Mouse (Mus musculus) forebrain, embryonic 14.5 days (tissue): ENCODE measurements around the gene Csrnp3. TPM values are rescaled to one million over a fixed set of nuclear protein-coding genes. Genes with fewer than 3 reads are reported as not detected.

Experiments used
- ATAC-seq: fragments of 200-750 bp; cut with Nextera tagmentation; 2 replicates; pipeline ENCODE4 v1.8.0; 2017; ENCODE audit warnings: mild to moderate bottlenecking, moderate library complexity
- DNase-seq: peaks from one replicate; pipeline ENCODE4 v3.0.0-alpha.2; 2015; ENCODE audit warnings: low spot score
- H3K27ac ChIP-seq: fragments of 300-500 bp; sonication (generic); 2 replicates; pipeline ENCODE4 v1.5.1; 2014; ENCODE audit warnings: low read depth, mild to moderate bottlenecking, control low read depth, low read length, moderate library complexity
- H3K27me3 ChIP-seq: fragments of 300-500 bp; sonication (generic); replicated peaks from 2 replicates; pipeline ENCODE4 v1.6.1; 2014; ENCODE audit warnings: low read length, control low read depth, mixed read lengths; ENCODE audit not compliant: control insufficient read depth, insufficient read depth
- H3K36me3 ChIP-seq: fragments of 300-500 bp; sonication (generic); 2 replicates; pipeline ENCODE4 v1.6.1; 2014; ENCODE audit warnings: low read length, control low read depth; ENCODE audit not compliant: control insufficient read depth, insufficient read depth
- H3K4me1 ChIP-seq: fragments of 300-500 bp; sonication (generic); 2 replicates; pipeline ENCODE4 v1.6.1; 2014; ENCODE audit warnings: antibody characterized with exemption, low read length, control low read depth; ENCODE audit not compliant: control insufficient read depth, insufficient read depth
- H3K4me2 ChIP-seq: fragments of 300-500 bp; sonication (generic); 2 replicates; pipeline ENCODE4 v1.6.1; 2014; ENCODE audit warnings: mild to moderate bottlenecking, control low read depth, low read length
- H3K4me3 ChIP-seq: fragments of 300-500 bp; sonication (generic); 2 replicates; pipeline ENCODE4 v1.5.1; 2014; ENCODE audit warnings: low read depth, low read length, control low read depth
- H3K9ac ChIP-seq: fragments of 300-500 bp; sonication (generic); 2 replicates; pipeline ENCODE4 v1.6.1; 2014; ENCODE audit warnings: mild to moderate bottlenecking, low read length, control low read depth, moderate library complexity
- H3K9me3 ChIP-seq: fragments of 300-500 bp; sonication (generic); replicated peaks from 2 replicates; pipeline ENCODE4 v1.6.1; 2016; ENCODE audit warnings: low read length, control low read depth, mixed read lengths; ENCODE audit not compliant: control insufficient read depth
- WGBS: fragments of 180-500 bp; shearing (Covaris S2); extraction: QIAGEN DNeasy Blood & Tissue Kit; methylation state at CpG from one replicate; pipeline ENCODE4 v1.1.7; 2014; 5-methylcytosine and 5-hydroxymethylcytosine counted together
- polyA plus RNA-seq: library from polyadenylated mRNA; unstranded; fragments of >200 nt; fragmentation: Nextera tagmentation; extraction: Ambion mirVana; gene quantifications from 2 replicates; pipeline ENCODE4 v1.2.1, GENCODE M21; 2014

Csrnp3 gene
- polyA plus RNA-seq, 1 experiment from 2014 or later, result 33.0 TPM

DNA sequence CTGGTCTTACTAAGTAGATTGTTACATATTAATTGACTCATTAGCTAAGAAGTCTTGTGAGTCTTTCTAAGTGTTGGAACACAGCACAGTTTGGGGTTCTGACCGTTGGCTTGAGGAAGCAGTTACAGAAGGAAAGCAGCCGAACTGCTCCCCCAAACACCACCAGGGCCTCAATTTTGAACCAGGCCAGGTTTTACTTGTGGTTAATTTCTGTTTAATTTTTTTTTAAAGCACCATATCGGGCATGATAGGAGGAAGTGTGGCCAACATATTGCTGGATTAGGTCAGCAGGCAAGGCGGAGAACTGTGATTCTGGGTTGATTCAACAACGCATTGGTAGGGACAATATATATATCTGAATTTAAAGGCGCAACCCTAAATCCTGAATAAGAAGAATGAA is 135.9 kb downstream of the Csrnp3 start:
- no peak for DNase-seq
- H3K9me3 ChIP-seq, result no peaks in the 10 kb centered on the region

DNA sequence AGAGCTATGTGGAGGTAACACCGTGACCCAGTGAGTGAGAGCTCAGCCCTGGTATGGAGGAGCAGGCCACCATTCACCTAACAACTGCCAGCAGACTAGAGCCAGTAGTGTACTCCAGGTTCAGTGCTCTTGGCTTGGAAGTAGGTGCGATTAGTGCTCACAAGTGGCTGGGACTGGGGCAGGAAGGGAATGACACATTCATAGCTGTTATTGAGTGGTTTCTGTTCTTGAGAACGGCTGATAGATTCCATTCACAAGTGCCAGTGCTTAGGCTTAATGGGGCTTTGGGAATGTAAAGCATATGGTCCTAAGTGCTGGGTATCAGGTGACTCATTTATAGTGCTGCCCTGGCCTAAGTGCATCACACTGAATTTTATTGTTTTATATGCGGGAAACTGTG is 136.4 kb downstream of the Csrnp3 start:
- WGBS, result 41% methylated on average over 4 of the region's 4 CpGs
- ATAC-seq, result peak; percentile 43; the same call in 1 of the 2 replicates
- peak; percentile 41 for DNase-seq
- Histone ChIP-seq H3K9ac (no peak overlapping the region), H3K4me2 (no peak overlapping the region), H3K9me3 (no peaks in the 10 kb centered on the region), H3K36me3 (no peaks in the 10 kb centered on the region), H3K27ac (no peak overlapping the region), H3K27me3 (no peaks in the 10 kb centered on the region), H3K4me3 (no peak overlapping the region), H3K4me1 (peaks cover 10% of the 10 kb centered on the region; the same call in 1 of the 2 replicates)

More for the DNA sequence above, 135.9 kb downstream of the Csrnp3 start:
- Histone ChIP-seq H3K9ac (no peak overlapping the region), H3K27ac (no peak overlapping the region), H3K36me3 (no peaks in the 10 kb centered on the region), H3K4me3 (no peak overlapping the region), H3K27me3 (no peaks in the 10 kb centered on the region), H3K4me1 (peaks cover 10% of the 10 kb centered on the region; the same call in 1 of the 2 replicates), H3K4me2 (no peak overlapping the region)
- 91% methylated on average over 6 of the region's 6 CpGs for WGBS
- ATAC-seq, result no peak

DNA sequence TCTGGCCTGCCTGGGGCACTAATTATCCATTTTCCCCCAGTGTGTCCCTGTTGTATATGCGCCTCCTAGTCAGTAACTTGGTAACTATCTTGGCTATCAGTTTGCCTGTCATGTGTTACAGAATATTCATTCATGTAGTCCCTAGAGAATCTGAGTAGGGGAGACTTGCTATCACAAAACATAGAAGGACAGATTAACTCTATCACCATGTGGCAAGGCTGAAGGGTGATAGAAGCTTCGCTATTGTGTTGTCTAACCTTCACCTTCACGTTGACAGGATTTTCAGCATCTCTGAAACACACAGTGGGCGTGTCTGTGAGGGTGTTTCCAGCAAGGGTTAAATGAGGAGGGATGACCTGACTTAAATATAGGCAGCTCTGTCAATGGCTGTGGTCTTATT is 140.1 kb downstream of the Csrnp3 start:
- DNase-seq, result no peak

DNA sequence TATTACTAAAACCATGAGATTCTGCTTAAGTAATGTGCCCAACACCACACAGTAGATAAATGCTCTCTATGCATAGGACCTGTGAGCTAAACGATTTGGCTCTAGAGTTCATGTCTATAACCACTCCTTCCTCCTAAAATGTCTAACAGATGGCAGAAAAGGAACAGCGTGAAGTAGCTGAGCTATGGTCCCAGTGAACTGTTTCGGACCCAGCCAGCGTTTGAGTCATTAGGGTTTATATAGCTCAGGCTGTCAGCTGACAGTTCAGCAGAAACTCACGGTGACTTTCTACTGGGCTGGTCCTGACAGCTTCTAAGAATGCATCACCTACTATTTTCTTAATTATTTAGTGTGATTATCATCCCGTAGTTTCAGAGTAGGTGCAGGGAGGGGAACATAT is 141.5 kb downstream of the Csrnp3 start:
- WGBS, result 69% methylated on average over 6 of the region's 6 CpGs
- H3K27ac ChIP-seq, result no peak overlapping the region
- H3K9ac ChIP-seq, result no peak overlapping the region
- H3K36me3 ChIP-seq, result no peaks in the 10 kb centered on the region
- no peaks in the 10 kb centered on the region for H3K27me3 ChIP-seq
- H3K4me2 ChIP-seq, result no peak overlapping the region
- DNase-seq (no peak), ATAC-seq (0 out of 2 replicates have a peak, but pooled peaks have one; percentile 27)
- H3K9me3 ChIP-seq, result no peaks in the 10 kb centered on the region
- 0 out of 2 replicates have a peak, but pooled peaks cover 4% of the 10 kb centered on the region for H3K4me1 ChIP-seq
- H3K4me3 ChIP-seq, result no peak overlapping the region

More for the DNA sequence above, 140.1 kb downstream of the Csrnp3 start:
- H3K36me3 ChIP-seq, result no peaks in the 10 kb centered on the region
- no peaks in the 10 kb centered on the region for H3K27me3 ChIP-seq
- WGBS, result 74% methylated on average over 4 of the region's 4 CpGs
- ATAC-seq, result no peak
- H3K4me2 ChIP-seq, result no peak overlapping the region
- H3K27ac ChIP-seq, result no peak overlapping the region
- H3K4me1 ChIP-seq, result 0 out of 2 replicates have a peak, but pooled peaks cover 5% of the 10 kb centered on the region
- H3K9ac ChIP-seq, result no peak overlapping the region
- no peak overlapping the region for H3K4me3 ChIP-seq
- no peaks in the 10 kb centered on the region for H3K9me3 ChIP-seq

DNA sequence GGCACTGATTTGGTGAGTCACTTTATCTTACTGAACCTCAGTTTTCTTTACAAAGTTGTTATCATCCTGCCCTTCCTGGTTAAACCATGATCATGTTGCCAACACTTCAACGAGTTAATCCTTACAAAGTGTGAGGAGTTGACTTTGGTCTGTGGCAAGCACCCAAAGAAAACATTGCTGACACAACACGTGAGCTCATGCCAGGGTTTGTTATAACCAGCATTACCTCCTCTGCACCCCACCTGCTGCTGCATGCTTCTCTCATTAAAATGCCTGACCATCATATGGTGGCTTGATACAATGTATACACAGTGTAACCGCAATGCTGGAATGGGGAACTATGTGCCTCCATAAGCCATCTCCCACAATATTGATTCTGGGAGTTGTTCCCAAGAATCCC is 142.0 kb downstream of the Csrnp3 start:
- 61% methylated on average over 3 of the region's 3 CpGs for WGBS
- Histone ChIP-seq H3K4me2 (no peak overlapping the region), H3K36me3 (no peaks in the 10 kb centered on the region), H3K9me3 (no peaks in the 10 kb centered on the region), H3K4me1 (peaks cover 7% of the 10 kb centered on the region), H3K9ac (no peak overlapping the region), H3K27me3 (no peaks in the 10 kb centered on the region), H3K27ac (no peak overlapping the region), H3K4me3 (no peak overlapping the region)
- ATAC-seq (no peak), DNase-seq (no peak)

DNA sequence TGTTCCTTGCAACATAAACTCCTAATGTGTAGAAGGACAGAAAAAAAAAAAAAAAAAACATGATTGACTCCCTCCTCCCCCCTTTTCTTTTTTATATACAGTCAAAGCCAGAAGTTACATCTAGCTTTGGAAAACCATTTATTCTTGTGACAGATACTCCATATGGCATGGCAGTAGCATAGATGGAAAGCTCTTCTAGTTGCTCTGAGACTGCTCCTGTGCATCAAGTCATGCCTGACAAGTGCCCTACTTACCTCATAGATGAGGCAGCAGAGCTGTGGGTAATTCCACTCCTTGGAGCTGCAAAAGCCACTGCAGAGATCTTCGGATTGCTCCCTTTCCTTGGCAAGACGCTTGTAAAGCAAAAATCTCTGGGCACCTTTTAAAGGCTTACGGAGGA is 143.2 kb downstream of the Csrnp3 start:
- H3K4me1 ChIP-seq, result peaks cover 19% of the 10 kb centered on the region

DNA sequence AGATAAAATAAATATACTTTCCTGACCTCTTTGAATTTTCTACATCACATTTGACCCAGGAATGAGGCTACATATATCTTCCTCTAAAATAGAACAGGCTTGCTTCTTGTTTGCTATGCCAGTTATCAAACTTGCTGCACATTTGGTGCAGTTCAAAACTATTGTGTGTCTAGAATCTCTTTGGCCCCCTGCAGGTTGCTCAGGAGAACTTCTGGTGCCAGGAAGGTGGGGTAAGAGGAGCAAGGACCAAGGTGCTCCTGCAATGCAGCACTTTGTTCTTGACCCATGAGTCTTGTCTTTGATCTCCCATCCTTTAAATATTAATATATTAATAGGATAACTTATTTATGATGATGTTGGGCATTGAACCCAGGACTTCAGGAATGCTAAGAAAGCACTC is 144.5 kb downstream of the Csrnp3 start:
- Histone ChIP-seq H3K9me3 (no peaks in the 10 kb centered on the region), H3K36me3 (no peaks in the 10 kb centered on the region), H3K27me3 (no peaks in the 10 kb centered on the region), H3K9ac (no peak overlapping the region), H3K4me2 (no peak overlapping the region), H3K4me1 (peaks cover 29% of the 10 kb centered on the region), H3K27ac (peak overlapping the region; percentile 27; the same call in 1 of the 2 replicates), H3K4me3 (no peak overlapping the region)
- ATAC-seq, result no peak
- no peak for DNase-seq

More for the DNA sequence above, 143.2 kb downstream of the Csrnp3 start:
- no peak for DNase-seq
- Histone ChIP-seq H3K9ac (no peak overlapping the region), H3K4me2 (no peak overlapping the region), H3K27me3 (no peaks in the 10 kb centered on the region), H3K4me3 (no peak overlapping the region), H3K36me3 (no peaks in the 10 kb centered on the region), H3K9me3 (no peaks in the 10 kb centered on the region), H3K27ac (no peak overlapping the region)
- 88% methylated on average over 3 of the region's 3 CpGs for WGBS
- no peak for ATAC-seq

DNA sequence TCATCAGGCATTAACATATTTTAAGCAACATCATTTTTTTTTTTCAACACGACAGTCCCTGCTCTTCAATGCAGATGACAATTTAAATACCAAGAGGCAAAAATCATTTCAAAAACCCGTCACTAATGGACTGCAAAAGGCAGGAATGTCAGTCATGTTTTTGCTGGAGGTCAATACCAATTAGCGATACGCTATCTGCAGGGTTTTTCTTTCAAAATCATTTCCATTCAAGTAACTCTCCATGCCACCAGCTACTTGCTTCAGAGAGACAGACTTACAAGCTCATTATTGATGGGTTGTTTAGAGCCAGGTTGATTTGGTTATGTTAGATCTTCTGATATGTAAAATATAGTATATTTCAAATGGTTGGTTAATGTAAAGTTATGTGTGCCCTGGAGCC is 145.2 kb downstream of the Csrnp3 start:
- ATAC-seq (no peak), DNase-seq (no peak)
- Histone ChIP-seq H3K4me2 (no peak overlapping the region), H3K4me3 (no peak overlapping the region), H3K27me3 (no peaks in the 10 kb centered on the region), H3K27ac (no peak overlapping the region), H3K36me3 (no peaks in the 10 kb centered on the region), H3K9me3 (no peaks in the 10 kb centered on the region), H3K4me1 (peaks cover 34% of the 10 kb centered on the region), H3K9ac (no peak overlapping the region)
- 33% methylated on average over 4 of the region's 4 CpGs for WGBS

DNA sequence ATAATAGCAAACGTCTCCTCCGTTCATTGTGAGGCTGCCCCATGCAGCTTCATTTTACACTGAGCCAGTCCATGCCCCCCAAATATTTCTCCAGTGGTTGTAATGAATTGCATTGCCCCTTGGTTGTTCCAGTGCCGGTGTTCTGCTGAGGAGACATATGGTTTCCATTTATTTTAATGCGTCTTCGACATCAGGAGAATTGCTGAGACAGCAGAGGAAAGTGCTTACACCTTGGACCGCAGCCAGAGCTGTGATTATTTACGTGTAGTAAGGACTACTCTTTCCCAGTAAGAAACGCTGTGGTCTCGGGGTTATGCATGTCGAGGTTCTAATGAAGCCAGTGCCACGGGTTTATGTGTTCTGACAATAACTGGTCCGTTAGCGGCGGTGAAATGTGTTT is 147.8 kb downstream of the Csrnp3 start:
- Histone ChIP-seq H3K4me3 (no peak overlapping the region), H3K36me3 (no peaks in the 10 kb centered on the region), H3K4me1 (peaks cover 34% of the 10 kb centered on the region), H3K27ac (peak overlapping the region; percentile 84), H3K9me3 (no peaks in the 10 kb centered on the region), H3K9ac (0 out of 2 replicates have a peak overlapping the region, but pooled peaks have one; percentile 35), H3K4me2 (peak overlapping the region; percentile 33), H3K27me3 (no peaks in the 10 kb centered on the region)
- DNase-seq (peak; percentile 88), ATAC-seq (peak; percentile 30; the same call in 1 of the 2 replicates)
- WGBS, result 20% methylated on average over 14 of the region's 14 CpGs
